Comparison of ENCODE assay signal across 8 mouse cellular contexts in the genomic region with DNA sequence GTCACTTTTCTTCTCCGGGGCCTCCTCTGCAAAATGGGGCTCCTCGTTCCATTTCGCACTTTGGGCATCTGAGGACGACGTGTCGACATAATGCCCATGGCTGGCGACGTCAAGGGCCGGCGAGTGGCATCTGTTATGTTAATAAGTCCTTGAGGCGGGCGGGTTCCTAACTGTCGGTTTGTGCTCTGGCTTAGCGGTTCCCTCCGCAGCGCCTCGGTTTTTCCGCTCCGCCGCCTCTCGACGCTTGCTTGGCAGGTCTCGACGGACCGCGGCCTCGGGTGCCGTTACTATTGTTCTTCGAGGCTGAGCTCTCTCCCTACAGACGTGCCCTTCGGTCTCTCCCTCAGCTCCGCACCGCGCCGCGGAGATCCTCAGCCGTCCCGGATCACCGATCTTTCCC. TPM values are rescaled to one million over a fixed set of nuclear protein-coding genes. Genes with fewer than 3 reads are reported as not detected.
DNase-seq lines count a peak whose midpoint lies in the region; ATAC-seq and TF ChIP-seq lines count a peak whose summit lies in the region.

A gene (plus strand): TSS at position 133 of the 400 bp plus-strand sequence.

- peak within 1 kb of the TSS; percentile 96 for H3K9ac ChIP-seq in embryonic facial prominence, embryonic 15.5 days
- H3K9ac ChIP-seq in heart, postnatal 0 days (replicated peaks; ENCODE audit: low read depth, low read length) = peak within 1 kb of the TSS; percentile 98
- H3K9ac ChIP-seq in neural tube, embryonic 15.5 days (replicated peaks) = peak within 1 kb of the TSS; percentile 99

- H3K4me3 ChIP-seq in spleen, adult 2 months (ENCODE audit: extremely low read depth, insufficient read depth, insufficient read length) = peak within 1 kb of the TSS; percentile 89
- H3K4me3 ChIP-seq in embryonic facial prominence, embryonic 15.5 days (replicated peaks) = peak within 1 kb of the TSS; percentile 92
- H3K4me3 ChIP-seq in heart, postnatal 0 days (ENCODE audit: low read depth, low read length) = peak within 1 kb of the TSS; percentile 96
- peak within 1 kb of the TSS; percentile 100 for H3K4me3 ChIP-seq in limb, embryonic 10.5 days
- peak within 1 kb of the TSS; percentile 94 for H3K4me3 ChIP-seq in neural tube, embryonic 15.5 days (replicated peaks)

- no peak for TF ChIP-seq POLR2A in spleen, adult 2 months (IDR thresholded peaks at IDR 0.05; ENCODE audit: low read depth, low read length)

- no peak for TF ChIP-seq EP300 in heart, postnatal 0 days (IDR thresholded peaks at IDR 0.05; ENCODE audit: low read depth)

- TF ChIP-seq CTCF in spleen, adult 2 months (IDR thresholded peaks at IDR 0.05; ENCODE audit: extremely low read depth, insufficient read depth, insufficient read length, insufficient replicate concordance) = no peak
- TF ChIP-seq CTCF in heart, postnatal 0 days (IDR thresholded peaks at IDR 0.05; ENCODE audit: low read depth) = no peak

- ATAC-seq in embryonic facial prominence, embryonic 15.5 days (ENCODE audit: insufficient number of reproducible peaks, low FRiP score, low TSS enrichment, low read depth) = peak; percentile 52
- peak; percentile 39; the same call in 1 of the 2 replicates for ATAC-seq in heart, postnatal 0 days (ENCODE audit: insufficient read depth, low read depth)
- no peak for ATAC-seq in neural tube, embryonic 15.5 days (ENCODE audit: low FRiP score)

- peaks cover 8% of the 10 kb centered on the region for H3K4me1 ChIP-seq in spleen, adult 2 months (ENCODE audit: control insufficient read depth, insufficient read depth, insufficient read length)
- peaks cover 34% of the 10 kb centered on the region for H3K4me1 ChIP-seq in embryonic facial prominence, embryonic 15.5 days
- peaks cover 26% of the 10 kb centered on the region for H3K4me1 ChIP-seq in heart, postnatal 0 days (ENCODE audit: control insufficient read depth, insufficient read depth)
- peaks cover 22% of the 10 kb centered on the region for H3K4me1 ChIP-seq in limb, embryonic 10.5 days
- H3K4me1 ChIP-seq in neural tube, embryonic 15.5 days = peaks cover 31% of the 10 kb centered on the region

- DNase-seq in spleen, adult 2 months (ENCODE audit: low read depth in 1 of 2, low spot score in 2 of 2) = no peak
- no peak for DNase-seq in spleen, postnatal 10 days (ENCODE audit: low spot score in 2 of 2)
- DNase-seq in heart, postnatal 0 days (ENCODE audit: low spot score) = no peak
- DNase-seq in limb, embryonic 10.5 days (ENCODE audit: low spot score) = no peak
- no peak for DNase-seq in right cerebral cortex, postnatal 14 days
- DNase-seq in retina, embryonic 14.5 days (ENCODE audit: low spot score) = no peak

- no peaks in the 10 kb centered on the region for H3K27me3 ChIP-seq in spleen, adult 2 months (ENCODE audit: control insufficient read depth, insufficient read depth, low read length)
- H3K27me3 ChIP-seq in embryonic facial prominence, embryonic 15.5 days = peaks cover 7% of the 10 kb centered on the region
- H3K27me3 ChIP-seq in heart, postnatal 0 days (ENCODE audit: control insufficient read depth, insufficient read depth, low read length) = no peaks in the 10 kb centered on the region
- H3K27me3 ChIP-seq in limb, embryonic 10.5 days (ENCODE audit: low read depth, poor library complexity, severe bottlenecking) = peaks cover 22% of the 10 kb centered on the region
- no peaks in the 10 kb centered on the region for H3K27me3 ChIP-seq in neural tube, embryonic 15.5 days (replicated peaks)

- peak within 1 kb of the TSS; percentile 93 for H3K27ac ChIP-seq in spleen, adult 2 months (ENCODE audit: insufficient read depth, low read length)
- H3K27ac ChIP-seq in embryonic facial prominence, embryonic 15.5 days (replicated peaks) = peak within 1 kb of the TSS; percentile 95
- H3K27ac ChIP-seq in heart, postnatal 0 days (ENCODE audit: low read depth) = peak within 1 kb of the TSS; percentile 93
- H3K27ac ChIP-seq in limb, embryonic 10.5 days = peak within 1 kb of the TSS; percentile 99
- H3K27ac ChIP-seq in neural tube, embryonic 15.5 days (replicated peaks) = peak within 1 kb of the TSS; percentile 96

- peak within 1 kb of the TSS; percentile 74 for H3K4me2 ChIP-seq in embryonic facial prominence, embryonic 15.5 days (replicated peaks)
- H3K4me2 ChIP-seq in heart, postnatal 0 days (ENCODE audit: low read depth, low read length) = peak within 1 kb of the TSS; percentile 84
- peak within 1 kb of the TSS; percentile 64 for H3K4me2 ChIP-seq in neural tube, embryonic 15.5 days

- H3K36me3 ChIP-seq in spleen, adult 2 months (ENCODE audit: control insufficient read depth, insufficient read depth, low read length) = peaks cover 5% of the 10 kb centered on the region
- H3K36me3 ChIP-seq in embryonic facial prominence, embryonic 15.5 days = peaks cover 14% of the 10 kb centered on the region
- no peaks in the 10 kb centered on the region; the same call in 1 of the 2 replicates for H3K36me3 ChIP-seq in heart, postnatal 0 days (replicated peaks; ENCODE audit: control insufficient read depth, insufficient read depth, low read length)
- peaks cover 28% of the 10 kb centered on the region for H3K36me3 ChIP-seq in limb, embryonic 10.5 days
- H3K36me3 ChIP-seq in neural tube, embryonic 15.5 days = peaks cover under 1% of the 10 kb centered on the region; the same call in 1 of the 2 replicates

- 7% methylated on average over 39 of the region's 39 CpGs for WGBS in spleen, adult 2 months
- WGBS in embryonic facial prominence, embryonic 15.5 days = 2% methylated on average over 39 of the region's 39 CpGs
- 4% methylated on average over 37 of the region's 39 CpGs for WGBS in heart, postnatal 0 days
- whole genome bisulfite sequencing in limb, embryonic 10.5 days = under 1% methylated on average over 39 of the region's 39 CpGs
- WGBS in neural tube, embryonic 15.5 days = 2% methylated on average over 39 of the region's 39 CpGs

- 0 out of 2 replicates have a peak, but pooled peaks cover 4% of the 10 kb centered on the region for H3K9me3 ChIP-seq in embryonic facial prominence, embryonic 15.5 days (replicated peaks)
- 0 out of 2 replicates have a peak, but pooled peaks cover 3% of the 10 kb centered on the region for H3K9me3 ChIP-seq in heart, postnatal 0 days (replicated peaks; ENCODE audit: control insufficient read depth, low read length)
- no peaks in the 10 kb centered on the region for H3K9me3 ChIP-seq in limb, embryonic 10.5 days (replicated peaks)
- H3K9me3 ChIP-seq in neural tube, embryonic 15.5 days (replicated peaks) = no peaks in the 10 kb centered on the region

RNA-seq across cellular contexts. Expression of the gene that starts here (rescaled TPM):
- polyA plus RNA-seq in spleen, adult 2 months (2012; rRNA removed) = 48.9 and 59.6 TPM in 2 replicates
- 34.7 and 36.2 TPM in 2 replicates for polyA plus RNA-seq in embryonic facial prominence, embryonic 15.5 days (2015; fragmentation: Nextera tagmentation; extraction: Ambion mirVana)
- total RNA-seq in heart, postnatal 0 days (2014; rRNA removed; ENCODE audit: low replicate concordance) = 10.7 and 15.9 TPM in 2 replicates
- 9.8 and 11.1 TPM in 2 replicates for polyA plus RNA-seq in heart, postnatal 0 days (2015; fragmentation: Nextera tagmentation; extraction: Ambion mirVana)
- 42.7 and 42.9 TPM in 2 replicates for polyA plus RNA-seq in limb, embryonic 10.5 days (2016; fragmentation: Nextera tagmentation; extraction: Ambion mirVana)
- polyA plus RNA-seq in neural tube, embryonic 15.5 days (2015; fragmentation: Nextera tagmentation; extraction: Ambion mirVana) = 45.7 and 49.5 TPM in 2 replicates
